Mouse (Mus musculus) thymus, postnatal 36 days (tissue): ENCODE measurements around the gene Rab30.

ENCODE experiments used
- DNase-seq, 2 experiments: peaks; one replicate each; pipeline ENCODE4 v3.0.0; 2022; ENCODE audit warnings: mixed read lengths in 2 of 2

The Rab30 gene

DNA sequence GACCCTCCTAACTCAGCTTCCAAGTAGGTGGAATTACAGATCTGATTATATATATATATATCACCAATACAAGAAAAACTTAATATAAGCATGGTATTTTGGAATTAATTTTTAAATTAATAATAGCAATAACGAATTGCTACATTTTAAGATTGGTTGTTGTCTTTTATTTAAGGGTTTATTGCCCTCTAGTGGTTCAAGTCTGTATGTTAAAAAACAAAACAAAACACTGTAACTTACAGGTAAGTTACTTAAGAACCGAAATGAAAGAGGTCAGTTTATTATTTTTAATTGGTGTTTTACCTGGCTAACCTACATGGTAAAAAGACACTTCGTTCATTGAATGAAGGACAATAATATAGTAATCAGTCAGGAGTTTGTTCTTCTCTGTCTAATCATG, 128.8 kb downstream of the Rab30 start:
- DNase-seq: no peak

DNA sequence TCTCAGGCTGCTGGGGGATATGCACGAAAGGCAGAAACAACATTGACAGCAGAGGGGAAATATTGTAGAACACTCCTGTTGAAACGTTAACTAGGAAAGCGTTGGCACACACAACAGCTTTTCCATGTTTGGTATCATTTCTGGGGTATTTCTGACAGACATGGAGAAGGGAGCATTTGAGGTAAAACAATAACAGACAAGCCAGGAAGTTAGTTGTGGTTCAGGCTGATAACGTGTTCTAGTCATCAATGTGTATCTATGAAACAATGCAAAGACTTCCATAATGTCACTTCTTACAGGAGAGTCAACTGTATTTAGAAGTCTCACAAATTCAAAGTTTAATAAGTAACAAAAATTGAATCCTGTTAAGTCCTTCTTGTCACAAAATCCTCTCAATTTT, 130.2 kb downstream of the Rab30 start:
- no peak for DNase-seq

GRCm38 (mm10) chr7:92874116-92874675, 132.8 kb downstream of the Rab30 start, which contains the start of the genes Ddias and Prcp:
Gene Ddias, minus strand, starts transcription at chr7:92874247.
Gene Prcp, plus strand, starts transcription at chr7:92874470.
- DNase-seq: peak; percentile 88 to 92

GRCm38 (mm10) chr7:92874761-92875408, 133.5 kb downstream of the Rab30 start:
- DNase-seq: peak; percentile 88 to 93

DNA sequence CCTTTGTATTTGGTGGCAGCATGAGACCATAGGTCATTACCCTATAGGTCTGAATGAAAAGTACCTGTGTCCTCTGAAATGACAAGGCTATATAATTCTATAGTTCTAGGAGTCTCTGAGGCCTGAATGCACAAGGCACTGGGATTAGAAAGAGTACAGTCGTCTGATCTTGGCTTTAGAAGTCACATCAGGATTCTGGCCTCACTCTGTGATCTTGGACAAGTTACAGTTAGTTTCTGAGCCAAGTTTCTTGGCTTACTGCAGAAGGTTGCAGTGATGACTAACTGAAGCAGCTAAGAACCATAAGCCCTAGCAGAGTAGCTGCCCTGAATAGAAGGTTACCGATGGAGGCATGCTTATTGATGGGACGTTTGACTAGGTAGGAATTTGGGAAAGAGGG, 134.7 kb downstream of the Rab30 start:
- DNase-seq: no peak

- DNase-seq: no peak
Observed at GRCm38 (mm10) chr7:92876538-92876937, 135.1 kb downstream of the Rab30 start.

DNA sequence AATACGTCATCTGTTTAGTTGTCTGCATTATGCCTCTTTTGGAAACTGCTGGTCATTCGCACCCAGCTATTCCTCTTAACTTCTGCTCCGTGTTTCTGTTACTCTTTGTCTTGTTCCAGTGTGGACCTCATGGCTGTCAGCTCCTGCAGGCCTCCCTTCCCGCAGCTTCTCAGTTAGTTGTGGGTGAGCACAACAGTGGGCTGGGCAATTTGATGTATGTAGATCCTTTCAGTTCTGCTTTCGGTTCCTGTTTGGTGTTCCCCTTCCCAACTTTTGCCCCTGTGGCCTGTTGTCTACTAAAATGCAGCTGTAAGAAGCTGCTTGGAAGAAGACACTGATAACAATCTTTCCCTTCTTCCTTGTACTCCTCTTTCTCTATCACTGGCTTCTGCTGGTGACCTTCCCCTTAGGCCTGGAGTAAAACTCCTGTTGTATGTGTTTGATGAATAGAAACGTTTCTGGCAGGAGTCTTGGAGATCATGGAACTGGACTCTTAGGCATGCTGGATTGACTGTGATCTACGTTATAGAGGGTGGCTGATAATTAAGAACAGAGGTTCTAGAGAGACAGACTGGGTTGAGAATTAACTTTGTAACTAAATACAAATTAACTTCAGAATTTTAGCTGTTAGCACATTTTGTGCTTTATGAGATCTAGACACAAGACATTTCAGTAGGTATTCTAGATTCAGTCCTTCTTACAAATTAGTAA, 137.3 kb downstream of the Rab30 start:
- no peak for DNase-seq

- DNase-seq: no peak
Observed at GRCm38 (mm10) chr7:92883850-92884716, 142.7 kb downstream of the Rab30 start.

GRCm38 (mm10) chr7:92884998-92885660, 143.7 kb downstream of the Rab30 start:
- DNase-seq: no peak

DNA sequence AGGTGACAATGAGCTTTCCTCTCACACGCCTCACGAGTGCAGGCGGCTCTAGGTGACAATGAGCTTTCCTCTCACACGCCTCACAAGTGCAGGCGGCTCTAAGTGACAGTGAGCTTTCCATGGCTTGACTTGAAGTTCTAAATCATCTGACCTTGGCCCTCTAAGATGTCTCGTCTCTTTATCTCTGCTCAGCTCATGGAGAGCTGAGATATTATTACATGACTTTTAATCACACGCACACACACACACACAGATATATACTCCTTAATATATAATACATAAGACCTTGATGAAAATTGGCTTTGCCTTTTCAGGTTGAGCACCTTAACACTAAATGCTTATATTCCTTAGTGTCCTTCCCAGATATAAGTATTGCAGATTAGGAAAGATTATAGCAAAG, 145.4 kb downstream of the Rab30 start:
- DNase-seq: no peak

DNA sequence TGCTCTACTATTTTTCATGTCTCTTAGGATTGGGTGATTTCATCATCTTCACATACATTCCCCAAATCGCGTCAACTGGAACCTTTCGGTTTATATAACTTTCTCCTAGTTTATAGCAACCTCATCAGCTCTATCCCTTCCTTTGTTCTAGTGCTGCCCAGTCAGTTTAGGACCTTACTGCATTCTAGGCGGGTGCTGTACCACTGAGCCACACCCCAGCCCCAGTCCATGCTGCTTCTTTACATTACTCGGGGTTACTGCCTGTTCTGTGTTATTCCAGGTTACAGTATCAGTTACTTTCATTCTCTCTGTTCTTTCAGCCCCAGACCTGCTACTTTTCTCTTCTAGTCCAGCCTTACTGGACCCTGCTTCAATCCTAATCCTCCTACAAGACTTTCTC, 145.8 kb downstream of the Rab30 start:
- DNase-seq: no peak

DNA sequence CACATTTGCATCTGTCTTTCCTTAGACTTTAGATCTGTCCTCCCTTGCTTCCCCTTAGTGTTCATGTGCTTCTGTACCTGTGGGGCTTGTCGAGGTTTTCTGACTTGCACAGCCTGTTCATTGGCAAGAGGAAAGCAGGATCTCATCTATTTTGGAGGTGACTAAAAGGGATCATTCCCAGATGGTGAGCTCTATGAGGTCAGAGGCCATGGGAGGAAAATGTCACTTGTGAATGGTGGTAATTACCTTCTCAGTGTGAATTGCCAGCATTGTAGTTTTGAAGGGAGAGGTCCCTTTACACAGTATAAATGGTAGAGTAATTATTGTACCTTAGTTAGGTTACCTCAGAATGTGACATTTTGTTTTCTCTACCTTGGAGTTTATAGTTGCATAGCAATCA, 148.8 kb downstream of the Rab30 start:
- DNase-seq: no peak

DNA sequence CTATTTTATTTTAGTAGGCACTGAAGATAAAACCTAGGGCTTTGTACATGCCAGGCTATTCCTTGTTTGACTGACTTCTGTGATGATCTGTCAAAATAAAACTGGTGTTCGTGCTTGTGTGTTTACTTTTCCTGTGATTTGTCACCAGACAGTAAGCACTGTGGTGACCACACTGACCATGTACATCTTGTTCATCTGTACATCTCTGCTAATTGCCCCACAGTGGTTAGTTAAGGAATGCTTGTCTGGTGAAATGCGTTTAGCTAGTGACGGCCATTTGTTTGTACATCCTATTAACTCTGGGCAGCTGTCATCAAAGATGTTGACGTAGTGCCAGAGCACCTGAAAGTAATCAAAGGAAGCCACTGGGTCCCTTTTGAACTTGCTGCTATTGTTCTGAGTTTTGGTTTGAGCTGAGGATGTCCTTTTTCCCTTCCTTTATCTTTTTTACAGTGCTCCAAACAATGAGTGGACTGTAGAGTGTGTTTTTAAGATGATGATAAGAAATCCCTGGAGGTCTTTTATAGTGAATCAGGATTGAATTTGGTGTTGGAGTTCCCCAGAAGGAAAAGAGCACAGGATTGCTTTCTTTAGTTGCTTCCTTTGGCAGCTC, 149.3 kb downstream of the Rab30 start:
- no peak for DNase-seq

DNA sequence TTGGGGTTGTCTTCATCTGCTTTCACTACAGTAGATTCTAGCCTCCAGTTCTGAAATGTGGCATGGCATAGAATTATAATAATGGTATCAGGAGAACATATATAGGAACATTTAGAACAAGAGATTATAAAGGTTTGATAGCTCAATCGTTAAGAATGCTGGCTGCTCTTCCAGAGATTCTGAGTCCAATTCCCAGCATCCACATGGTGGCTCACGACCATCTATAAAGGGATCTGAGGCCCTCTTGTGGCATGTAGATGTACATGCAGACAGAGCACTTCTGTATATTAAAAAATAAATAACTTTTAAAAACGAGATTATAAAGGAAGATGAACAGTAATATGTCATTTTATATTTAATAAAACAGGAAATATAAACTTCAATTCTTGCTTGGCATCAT, 152.1 kb downstream of the Rab30 start:
- no peak for DNase-seq
